Mouse (Mus musculus): ENCODE data around the gene Srp72.
A peak's percentile ranks its signal among the peaks of the same experiment; 100 is the strongest.
"Not testable (repeated sequence)": the region's sequence is repeated elsewhere in the genome, so short reads cannot be mapped to it uniquely, and the experiment has no call there.

Srp72 gene

DNA sequence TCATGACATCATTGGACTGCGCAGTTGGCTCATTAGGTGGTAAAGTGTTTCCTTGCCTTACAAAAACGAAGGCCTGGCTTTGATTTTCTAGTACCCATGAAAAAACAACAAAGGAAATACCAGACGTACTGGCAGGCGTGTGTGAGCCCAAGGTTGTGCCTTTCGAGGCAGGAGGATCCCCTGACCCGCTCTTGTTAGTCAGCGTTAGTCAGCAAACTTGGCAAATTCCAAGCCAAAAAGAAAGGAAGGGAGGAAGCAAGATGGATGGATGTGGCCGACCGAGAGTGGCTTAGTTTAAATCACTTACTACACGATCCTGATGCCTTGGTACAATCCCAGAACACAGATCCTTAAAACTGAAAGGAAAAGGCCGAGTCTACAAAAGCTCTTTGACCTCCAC lies 11.9 kb upstream of the Srp72 start:
- DNase-seq (ENCODE audit: low read depth, low spot score) = no peak

DNA sequence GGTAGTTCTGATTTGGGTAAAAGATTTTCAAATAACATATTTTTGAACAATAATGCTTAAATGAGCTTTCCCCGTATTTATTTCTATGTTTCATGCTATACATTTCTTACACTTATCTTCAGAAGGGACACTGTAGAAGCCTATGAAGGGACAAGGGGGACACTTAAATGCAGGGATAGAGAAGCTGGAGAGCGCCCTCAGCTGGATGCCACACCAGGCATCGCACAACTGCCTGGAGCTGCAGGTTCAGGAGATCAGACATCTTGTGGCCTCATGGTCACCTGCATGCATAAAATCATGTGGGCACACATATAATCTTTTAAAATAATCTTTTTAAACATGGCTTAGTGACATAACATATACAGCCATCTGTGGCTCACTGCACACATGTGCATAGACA lies 9.8 kb upstream of the Srp72 start:
- DNase-seq (ENCODE audit: low read depth, low spot score) = no peak

DNA sequence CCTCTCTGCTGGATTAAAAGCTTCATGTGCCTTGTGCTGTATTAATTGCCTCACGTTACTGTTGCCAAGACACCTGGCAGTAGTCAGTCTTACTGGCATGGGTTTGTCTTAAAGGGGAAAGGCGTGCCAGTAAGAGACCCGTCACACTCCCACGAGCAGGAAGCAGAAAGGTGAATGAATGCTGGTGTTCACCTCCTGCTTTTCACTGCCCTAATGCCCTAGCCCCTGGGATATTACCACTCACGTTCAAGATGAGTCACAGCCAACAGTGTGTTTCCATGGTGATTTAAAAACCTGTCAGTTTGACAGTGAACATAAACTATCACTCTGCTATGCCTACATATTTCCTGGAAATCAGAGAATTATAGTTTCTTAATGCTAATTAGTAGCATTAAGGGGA lies 5.2 kb upstream of the Srp72 start:
- DNase-seq (ENCODE audit: low read depth, low spot score) = no peak

DNA sequence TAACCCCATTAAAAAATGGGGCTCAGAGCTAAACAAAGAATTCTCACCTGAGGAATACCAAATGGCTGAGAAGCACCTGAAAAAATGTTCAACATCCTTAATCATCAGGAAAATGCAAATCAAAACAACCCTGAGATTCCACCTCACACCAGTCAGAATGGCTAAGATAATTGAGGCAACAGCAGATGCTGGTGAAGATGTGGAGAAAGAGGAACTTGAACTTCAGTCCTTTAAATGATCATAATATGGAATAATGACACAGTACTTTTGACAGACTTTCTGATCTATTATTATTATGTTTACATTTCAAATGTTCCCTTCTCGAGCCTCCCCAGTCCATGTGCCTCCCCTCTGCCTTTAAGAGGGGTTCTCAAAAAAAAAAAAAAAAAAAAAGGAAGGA lies 3.4 kb upstream of the Srp72 start:
- not testable (repeated sequence) for DNase-seq (ENCODE audit: low read depth, low spot score)

DNA sequence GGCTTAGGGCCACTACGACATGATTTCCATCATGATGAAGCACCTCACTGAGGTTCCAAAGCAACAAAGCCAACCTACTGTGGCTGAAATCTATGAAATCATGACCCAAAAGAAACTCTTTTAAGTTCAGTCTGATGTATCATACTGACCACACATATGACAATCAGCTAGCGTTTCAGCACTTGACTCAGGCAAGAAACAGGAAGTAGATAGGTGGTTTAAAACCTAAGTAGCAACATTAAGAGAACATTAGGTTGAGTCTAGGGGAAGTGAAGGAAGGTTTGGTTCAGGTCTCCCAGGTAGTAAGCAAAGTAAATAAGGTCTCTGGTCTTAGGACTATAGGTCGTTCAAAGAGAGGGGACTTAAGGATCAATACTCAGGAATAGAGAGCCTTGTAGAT lies 995 bp upstream of the Srp72 start:
- no peak for DNase-seq (ENCODE audit: low read depth, low spot score)

DNA sequence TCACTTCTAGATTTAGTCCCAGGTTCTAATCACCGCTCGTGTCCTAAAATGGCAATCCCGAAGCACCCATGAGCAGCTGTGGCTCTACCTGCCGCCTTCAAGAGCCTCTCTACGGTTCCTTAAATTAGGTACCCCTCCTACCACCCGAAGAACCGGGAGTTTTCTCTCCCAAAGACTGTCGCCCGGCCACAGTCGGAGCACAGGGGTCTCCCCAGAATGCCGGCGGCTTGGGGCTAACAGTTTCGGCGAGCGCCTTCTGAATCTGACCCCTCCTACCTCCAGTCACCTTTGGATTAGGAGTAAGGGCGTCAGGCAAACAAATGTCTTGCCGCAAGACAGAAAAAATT lies 303 bp upstream of the Srp72 start:
- no peak for DNase-seq (ENCODE audit: low read depth, low spot score)

DNA sequence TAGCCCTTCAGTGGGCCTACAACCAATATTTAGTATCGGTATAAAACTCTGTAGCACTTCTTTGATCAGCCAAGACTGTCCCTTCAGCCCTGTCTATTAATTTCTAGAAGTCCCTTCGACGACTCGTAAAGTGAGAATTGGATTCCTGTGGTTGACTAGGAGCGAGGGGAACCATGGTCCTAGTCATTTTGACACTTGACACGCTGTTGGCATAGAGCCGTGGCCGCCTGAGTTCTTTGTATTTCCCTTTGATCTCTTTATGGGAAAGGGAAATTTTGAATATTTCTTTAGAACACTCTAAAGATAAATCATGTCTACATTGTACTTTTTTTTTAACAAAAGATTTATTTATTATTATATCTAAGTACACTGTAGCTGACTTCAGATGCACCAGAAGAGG lies 1.3 kb downstream of the Srp72 start:
- no peak for DNase-seq (ENCODE audit: low read depth, low spot score)

DNA sequence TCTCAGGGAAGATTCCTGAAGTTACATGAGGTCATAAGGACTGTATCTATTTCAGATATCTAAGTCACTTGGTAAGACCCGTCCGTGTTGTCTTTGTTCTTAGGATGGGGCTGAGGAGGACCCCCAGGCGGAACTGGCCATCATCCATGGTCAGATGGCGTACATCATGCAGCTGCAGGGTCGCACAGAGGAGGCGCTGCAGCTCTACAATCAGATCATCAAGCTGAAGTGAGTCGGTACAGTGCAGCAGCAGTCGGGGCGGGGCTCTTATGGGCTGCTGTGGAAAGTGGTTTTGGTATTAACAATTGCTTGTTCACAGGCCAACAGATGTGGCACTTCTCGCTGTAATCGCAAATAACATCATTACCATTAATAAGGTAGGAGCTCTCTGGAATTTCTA lies 9.5 kb downstream of the Srp72 start:
- peak; percentile 58 for DNase-seq (ENCODE audit: low read depth, low spot score)

DNA sequence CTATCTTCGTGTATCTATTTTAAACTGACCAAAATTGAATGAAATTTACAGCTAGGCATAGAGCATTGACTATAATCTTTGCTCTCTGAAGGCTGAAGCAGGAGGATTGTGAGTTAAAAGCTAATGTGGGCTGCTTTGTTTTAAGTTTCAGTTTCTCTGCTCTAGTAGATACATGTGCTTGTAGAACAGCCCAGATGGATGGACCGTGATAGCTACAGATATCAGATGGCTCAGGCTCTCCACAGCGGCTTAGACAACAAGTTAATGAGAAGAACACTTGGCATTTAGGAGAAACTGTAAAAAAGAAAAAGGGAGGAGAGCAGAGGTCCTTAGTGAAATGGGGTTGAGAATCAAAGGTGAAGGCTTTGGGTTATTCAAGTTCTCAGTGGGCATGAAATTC lies 16.3 kb downstream of the Srp72 start:
- DNase-seq (ENCODE audit: low read depth, low spot score) = no peak

DNA sequence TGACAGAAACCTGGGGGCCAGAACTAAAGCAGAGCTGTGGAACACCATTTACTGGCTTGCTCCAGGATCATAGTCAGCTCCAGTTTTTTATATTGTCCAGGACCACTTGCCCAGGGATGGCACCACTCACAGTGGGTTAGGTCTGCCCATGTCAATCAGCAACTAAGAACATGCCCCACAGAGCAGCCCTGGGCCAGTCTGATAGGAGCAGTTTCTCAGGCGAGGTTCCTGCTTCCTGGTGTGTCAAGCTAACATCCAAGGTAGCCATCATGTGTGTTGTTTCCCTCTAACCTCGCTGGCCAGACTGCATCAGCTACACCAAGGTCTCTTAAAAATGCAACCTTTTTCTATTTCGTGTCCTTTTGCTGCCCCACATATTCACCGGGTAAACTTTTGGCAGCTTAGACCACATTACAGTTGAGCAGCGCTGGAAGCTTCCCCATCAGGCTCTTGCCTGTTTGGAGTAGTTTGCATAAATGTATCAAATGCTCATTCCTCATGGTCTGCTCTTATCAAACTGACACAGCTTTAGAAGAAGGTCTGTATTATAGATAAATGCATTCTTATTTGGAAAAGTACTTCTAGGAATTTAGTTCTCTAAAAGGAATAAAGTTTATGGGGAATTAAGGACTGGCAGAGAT lies 18.8 kb downstream of the Srp72 start:
- no peak for DNase-seq (ENCODE audit: low read depth, low spot score)

DNA sequence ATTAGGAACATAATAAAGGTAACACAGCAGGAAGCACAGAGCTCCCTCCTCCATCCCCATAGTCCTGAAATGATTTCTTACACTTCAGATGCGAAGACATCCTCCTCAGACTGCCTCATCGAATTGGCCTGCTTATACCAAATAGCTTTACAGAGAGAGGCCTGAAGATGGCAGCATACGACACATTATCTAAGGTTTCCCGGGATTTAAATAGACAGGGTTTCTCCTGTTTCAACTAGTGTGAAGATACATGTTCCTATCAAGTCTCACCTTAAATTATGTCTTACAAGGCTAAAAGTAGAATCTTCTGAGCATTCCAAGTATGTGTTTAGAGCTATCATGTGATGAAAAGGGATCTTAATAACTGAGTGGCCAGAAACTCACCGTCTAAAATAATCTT lies 23.9 kb downstream of the Srp72 start:
- peak; percentile 68 for DNase-seq (ENCODE audit: low read depth, low spot score)

DNA sequence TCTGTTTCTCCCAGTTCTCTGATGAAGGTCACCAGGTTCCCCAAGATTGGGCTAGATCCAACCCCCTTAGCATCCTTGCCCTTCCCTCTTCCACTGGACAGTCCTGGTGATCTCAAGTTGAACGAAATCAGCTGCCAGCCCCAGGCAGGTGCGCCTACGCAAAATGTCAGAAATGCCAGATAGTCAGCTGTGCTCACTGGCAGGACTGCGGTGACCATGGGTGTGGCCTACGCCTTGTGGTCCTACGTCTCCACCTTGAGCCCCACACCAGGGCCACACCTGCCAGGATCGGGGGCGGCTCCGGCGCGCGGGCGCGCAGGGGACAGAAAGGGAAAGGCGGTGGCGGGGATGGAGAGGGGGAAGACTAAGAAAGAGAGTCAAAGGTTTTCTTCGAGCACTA lies 26.7 kb downstream of the Srp72 start:
- peak; percentile 47 for DNase-seq (ENCODE audit: low read depth, low spot score)

DNA sequence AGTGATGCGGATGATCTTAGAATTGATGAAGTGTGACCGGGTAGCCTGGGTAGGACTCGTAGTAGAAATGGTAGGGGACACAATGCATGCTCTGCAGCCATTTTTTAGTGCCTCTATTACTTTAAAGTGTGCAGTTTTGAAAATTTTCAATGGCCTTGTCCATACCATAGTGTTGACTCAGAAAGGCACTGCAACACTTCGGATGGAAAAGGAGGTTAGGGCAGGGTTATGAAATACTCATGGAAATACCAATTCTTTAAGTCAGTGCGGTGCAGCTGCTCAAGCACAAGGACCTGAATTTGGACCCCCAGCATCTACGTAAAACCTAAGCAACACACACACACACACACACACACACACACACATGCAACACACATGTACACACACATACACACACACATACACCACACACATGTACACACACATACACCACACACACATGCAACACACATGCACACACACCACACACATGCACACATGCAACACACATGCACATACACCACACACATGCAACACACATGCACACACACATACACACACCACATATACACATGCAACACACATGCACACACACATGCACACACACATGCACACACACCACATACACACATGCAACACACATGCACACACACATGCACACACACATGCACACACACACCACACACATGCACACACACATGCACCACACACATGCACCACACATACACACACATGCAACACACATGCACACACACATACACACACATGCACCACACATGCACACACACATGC lies 29.8 kb downstream of the Srp72 start, which contains the start of gene Arl9:
Arl9 (plus strand) TSS at position 5 of the 771 bp plus-strand sequence.
- DNase-seq (ENCODE audit: low read depth, low spot score) = no peak

DNA sequence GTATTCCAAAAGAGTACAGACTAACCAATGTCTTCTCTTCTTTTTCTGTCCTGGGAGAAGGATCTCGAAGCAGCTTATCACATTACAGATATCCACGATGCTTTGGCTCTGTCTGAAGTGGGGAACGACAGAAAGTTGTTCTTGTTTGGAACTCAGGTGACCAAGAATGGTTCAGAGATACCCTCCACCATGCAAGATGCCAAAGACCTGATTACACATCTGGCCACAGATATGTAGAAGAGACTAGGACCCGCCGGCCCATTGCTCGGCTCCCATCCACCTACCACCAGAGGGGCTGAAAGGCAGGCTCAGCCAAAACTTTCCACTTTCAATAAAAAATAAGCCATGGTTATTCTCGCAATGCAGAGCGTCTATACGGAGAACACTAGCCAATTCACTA lies 35.9 kb downstream of the Srp72 start:
- DNase-seq (ENCODE audit: low read depth, low spot score) = no peak

DNA sequence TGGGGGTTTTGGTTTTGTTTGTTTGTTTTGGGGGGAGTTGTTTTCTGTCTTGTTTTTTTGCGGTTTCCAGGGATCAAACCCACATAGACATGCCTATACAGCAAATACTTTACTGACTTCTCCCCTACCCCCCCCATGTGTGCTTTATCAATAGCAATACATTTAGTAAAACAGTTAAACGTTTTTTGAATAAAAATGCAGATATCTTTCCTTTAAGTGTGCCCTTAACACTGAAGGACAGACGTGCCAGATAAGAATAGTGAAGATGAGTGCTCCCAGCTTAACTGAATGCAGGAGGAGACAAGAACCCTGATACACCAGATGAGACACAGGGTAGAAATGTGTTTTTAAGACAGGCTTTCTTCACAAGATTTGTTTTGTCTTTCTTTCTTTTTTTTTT lies 36.6 kb downstream of the Srp72 start:
- DNase-seq (ENCODE audit: low read depth, low spot score) = no peak

DNA sequence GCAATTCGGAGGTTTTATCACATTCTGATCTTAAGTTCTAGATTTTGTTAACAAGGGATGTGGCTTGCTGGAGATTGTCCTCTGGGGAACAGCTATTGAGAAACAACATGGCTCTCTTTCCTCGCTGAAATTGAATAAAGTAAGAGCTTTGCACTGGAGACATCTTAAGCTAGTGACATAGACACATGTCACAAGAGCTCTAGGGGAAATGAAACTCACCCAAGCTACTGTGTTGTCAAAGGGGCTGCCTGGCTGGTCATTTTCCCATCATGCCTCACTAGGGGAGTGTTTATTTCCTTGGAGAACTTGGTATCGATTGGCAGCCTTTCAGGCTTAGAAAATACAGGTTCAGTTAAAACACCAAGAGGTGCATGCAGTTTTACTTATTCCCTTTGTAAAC lies 38.7 kb downstream of the Srp72 start:
- no peak for DNase-seq (ENCODE audit: low read depth, low spot score)

DNA sequence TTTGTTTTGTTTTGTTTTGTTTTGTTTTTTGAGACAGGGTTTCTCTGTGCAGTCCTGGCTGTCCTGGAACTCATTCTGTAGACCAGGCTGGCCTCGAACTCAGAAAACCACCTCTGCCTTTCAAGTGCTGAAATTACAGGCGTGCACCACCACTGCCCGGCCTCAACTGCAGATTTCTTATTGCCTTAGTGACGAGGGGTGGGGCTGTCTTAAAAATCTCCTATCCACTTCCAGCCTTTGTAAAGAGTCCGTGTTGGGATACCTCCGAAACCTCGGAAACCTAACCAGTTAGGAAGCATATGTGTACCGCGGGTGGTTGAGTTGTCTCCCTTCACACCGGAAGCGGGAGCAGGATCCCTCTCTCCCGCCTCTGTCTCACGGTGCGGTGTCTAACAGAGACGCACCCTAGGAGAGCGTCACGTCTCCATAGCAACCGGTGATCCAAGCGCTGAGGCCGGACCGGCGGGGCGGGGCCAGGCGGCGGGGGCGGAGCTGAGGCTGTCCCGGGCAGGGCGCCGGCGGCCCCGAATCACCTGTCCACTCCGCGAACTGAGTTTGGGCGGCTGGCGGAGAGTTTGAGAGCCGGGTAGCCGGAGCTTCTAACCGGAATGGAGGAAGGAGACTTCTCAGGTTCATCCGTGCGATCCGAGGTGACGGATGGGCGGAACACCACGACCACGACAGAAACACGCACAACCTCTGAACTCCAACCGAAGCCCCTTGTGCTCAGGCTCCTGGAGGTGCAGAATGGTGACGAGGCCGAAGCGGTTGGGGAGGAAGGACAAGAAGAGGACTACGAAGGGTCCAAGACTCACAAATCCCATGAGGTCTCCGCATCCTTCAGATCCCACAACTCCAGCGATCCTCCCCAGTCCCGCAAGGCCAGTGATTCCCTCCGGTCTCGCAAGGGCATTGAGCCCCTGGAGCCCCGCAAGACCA lies 41.3 kb downstream of the Srp72 start, which contains the start of gene Thegl:
Thegl (plus strand) TSS at position 480 of the 939 bp plus-strand sequence.
- peak; percentile 91 for DNase-seq (ENCODE audit: low read depth, low spot score)

DNA sequence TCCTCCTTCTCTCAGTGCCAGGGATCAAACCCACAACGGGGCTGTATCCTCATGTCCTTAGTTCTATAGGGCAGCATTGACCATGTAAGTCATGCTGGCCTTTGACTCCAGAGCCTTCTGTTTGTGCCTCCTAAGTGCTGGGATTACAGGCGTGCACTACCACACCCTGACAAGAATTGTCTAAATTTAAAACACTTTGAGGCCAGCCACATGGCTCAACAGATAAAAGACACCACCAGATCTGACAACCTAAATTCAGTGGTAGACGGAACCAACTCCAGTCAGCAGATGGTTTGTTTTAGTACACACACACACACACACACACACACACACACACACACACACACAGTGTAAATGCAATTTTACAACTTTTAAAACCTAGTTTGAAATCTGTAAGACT lies 53.6 kb downstream of the Srp72 start:
- DNase-seq (ENCODE audit: low read depth, low spot score) = no peak

DNA sequence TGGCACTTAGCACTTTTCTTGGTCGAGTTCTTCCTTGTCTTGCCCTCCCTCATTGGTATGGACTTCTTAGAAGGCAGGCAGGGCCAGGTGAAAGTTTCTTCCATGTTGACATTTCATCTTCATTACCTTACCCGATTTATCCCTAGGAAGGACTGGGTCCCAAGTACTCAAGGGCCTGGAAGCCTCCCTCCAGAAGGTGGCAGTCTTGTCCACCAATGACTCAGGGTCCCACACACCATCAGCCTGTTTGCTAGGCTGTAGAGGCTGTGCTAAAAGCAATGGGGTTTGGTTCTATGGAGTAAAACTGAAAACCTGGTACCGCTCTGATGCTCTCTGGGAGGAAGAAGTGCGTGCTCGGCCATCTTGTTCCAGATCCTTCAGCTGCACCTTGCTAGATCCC lies 55.3 kb downstream of the Srp72 start:
- peak; percentile 67 for DNase-seq (ENCODE audit: low read depth, low spot score)

DNA sequence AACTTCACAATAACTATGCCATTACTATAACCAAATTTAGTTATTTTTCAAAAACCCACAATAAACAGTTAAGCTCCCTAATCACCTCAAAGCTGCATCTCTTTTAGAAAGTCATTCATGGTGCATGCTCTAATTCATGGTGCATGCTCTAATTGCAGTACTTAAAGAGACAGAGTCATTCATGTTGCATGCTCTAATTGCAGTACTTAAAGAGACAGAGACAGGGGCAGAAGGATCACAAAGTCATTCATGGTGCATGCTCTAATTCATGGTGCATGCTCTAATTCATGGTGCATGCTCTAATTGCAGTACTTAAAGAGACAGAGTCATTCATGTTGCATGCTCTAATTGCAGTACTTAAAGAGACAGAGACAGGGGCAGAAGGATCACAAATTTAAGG lies 60.6 kb downstream of the Srp72 start:
- not testable (repeated sequence) for DNase-seq (ENCODE audit: low read depth, low spot score)

DNA sequence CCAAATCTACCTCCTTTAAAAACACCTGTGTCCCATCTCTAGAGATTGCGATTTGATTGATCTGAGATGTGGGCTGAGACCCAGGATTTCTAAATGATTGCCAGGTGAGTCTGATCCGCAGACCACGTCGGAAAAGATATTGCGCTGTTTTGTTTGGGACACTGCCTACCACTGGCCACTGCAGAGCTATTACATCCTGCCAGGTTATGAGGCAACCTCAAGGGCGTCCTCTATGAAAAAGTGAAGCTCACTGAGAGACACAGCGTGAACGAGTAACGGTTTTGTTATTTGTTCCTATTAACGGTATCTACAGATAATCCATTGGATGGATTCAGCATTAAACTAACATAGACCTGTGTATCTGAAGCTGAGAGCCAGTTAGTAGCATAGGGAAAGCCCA lies 64.0 kb downstream of the Srp72 start:
- DNase-seq (ENCODE audit: low read depth, low spot score) = no peak

DNA sequence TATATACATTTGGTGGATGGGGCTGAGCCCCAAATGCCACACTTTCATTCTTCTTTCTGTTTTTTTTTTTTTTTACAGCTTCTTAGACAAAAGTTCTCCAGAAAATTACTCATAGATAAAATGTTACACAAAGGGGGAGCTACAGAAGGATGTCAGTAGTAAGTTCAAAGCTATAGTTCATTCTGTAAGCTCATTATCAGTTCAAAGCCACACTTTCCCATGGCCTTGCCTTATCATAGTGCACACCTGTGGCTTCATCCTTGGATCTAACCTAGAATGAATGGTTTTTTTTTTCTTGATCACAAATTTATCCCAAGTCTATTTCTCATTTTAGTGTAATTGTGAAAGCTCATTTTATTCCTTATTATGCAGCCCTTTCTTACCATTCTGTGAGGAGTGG lies 64.9 kb downstream of the Srp72 start:
- DNase-seq (ENCODE audit: low read depth, low spot score) = no peak

All from ZHBTc4 (cell line).